ENCODE assay signal across 15 mouse cellular contexts in the genomic region with DNA sequence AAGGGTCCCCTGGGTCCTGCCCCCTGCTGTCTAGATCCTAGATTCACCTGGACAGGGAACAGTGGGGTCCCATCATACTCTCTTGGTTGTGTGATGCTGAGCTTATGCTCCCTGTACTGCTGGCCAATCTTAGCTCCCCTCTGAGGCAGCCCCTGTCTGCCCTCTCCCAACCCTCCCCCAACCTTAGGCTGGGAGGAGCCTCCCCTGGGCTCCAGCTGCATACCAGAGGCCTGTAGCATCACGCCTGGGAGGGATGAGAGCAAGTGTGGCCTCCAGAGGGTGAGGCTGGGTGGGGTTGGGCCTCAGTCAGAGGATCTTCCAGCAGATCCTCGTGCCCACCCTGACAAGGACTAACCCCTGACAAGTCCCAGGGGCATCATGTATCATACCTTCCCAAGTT. TPM values are rescaled to one million over a fixed set of nuclear protein-coding genes. Genes with fewer than 3 reads are reported as not detected.
DNase-seq lines count a peak whose midpoint lies in the region; ATAC-seq lines count a peak whose summit lies in the region.
"Had no signal": no experiment of that assay in that cellular context is flagged by ENCODE, and none has a peak within 500 bp of the region (broad histone marks: within the 10 kb centered on the region; RNA-seq: fewer than 3 reads in every experiment).

No protein-coding gene starts in this region.

- 47% methylated on average over 2 of the region's 2 CpGs for WGBS in intestine, embryonic 16.5 days
- 31% methylated on average over 2 of the region's 2 CpGs for WGBS in intestine, embryonic 15.5 days
- WGBS in embryonic facial prominence, embryonic 13.5 days = 33% methylated on average over 2 of the region's 2 CpGs
- 30% methylated on average over 2 of the region's 2 CpGs for WGBS in liver, embryonic 16.5 days (ENCODE audit: insufficient replicate concordance)

- no peak for ATAC-seq in intestine, embryonic 16.5 days
- ATAC-seq in intestine, embryonic 15.5 days = no peak
- no peak for ATAC-seq in embryonic facial prominence, embryonic 13.5 days (ENCODE audit: insufficient number of reproducible peaks, insufficient read depth, low FRiP score, low TSS enrichment, low read depth)
- ATAC-seq in liver, embryonic 16.5 days (ENCODE audit: low read depth) = no peak
- ATAC-seq: CD4-positive, CD25-positive, alpha-beta regulatory T cell, adult 4 months; hindbrain, embryonic 16.5 days had no signal

- 0 out of 2 replicates have a peak overlapping the region, but pooled peaks have one; percentile 14 for H3K9ac ChIP-seq in intestine, embryonic 16.5 days (ENCODE audit: low read depth, low read length)
- no peak overlapping the region for H3K9ac ChIP-seq in intestine, embryonic 15.5 days
- no peak overlapping the region for H3K9ac ChIP-seq in embryonic facial prominence, embryonic 13.5 days
- H3K9ac ChIP-seq in liver, embryonic 16.5 days (ENCODE audit: low read depth, low read length) = peak overlapping the region; percentile 33; the same call in 1 of the 2 replicates
- H3K9ac ChIP-seq: lung, embryonic 15.5 days had no signal

- H3K36me3 ChIP-seq in intestine, embryonic 16.5 days (ENCODE audit: control insufficient read depth, insufficient read depth, low read length) = no peaks in the 10 kb centered on the region
- H3K36me3 ChIP-seq in intestine, embryonic 15.5 days = no peaks in the 10 kb centered on the region
- H3K36me3 ChIP-seq in embryonic facial prominence, embryonic 13.5 days = no peaks in the 10 kb centered on the region
- H3K36me3 ChIP-seq in liver, embryonic 16.5 days (ENCODE audit: control insufficient read depth, insufficient read depth) = no peaks in the 10 kb centered on the region; the same call in 1 of the 2 replicates
- H3K36me3 ChIP-seq: lung, embryonic 15.5 days; midbrain, embryonic 10.5 days had no signal

- H3K9me3 ChIP-seq in intestine, embryonic 16.5 days (ENCODE audit: control insufficient read depth, low read length) = no peaks in the 10 kb centered on the region
- H3K9me3 ChIP-seq in intestine, embryonic 15.5 days = no peaks in the 10 kb centered on the region
- H3K9me3 ChIP-seq in embryonic facial prominence, embryonic 13.5 days = no peaks in the 10 kb centered on the region
- no peaks in the 10 kb centered on the region for H3K9me3 ChIP-seq in liver, embryonic 16.5 days (replicated peaks; ENCODE audit: control insufficient read depth, low read length)
- H3K9me3 ChIP-seq: lung, embryonic 15.5 days; midbrain, embryonic 10.5 days had no signal

- peaks cover 20% of the 10 kb centered on the region for H3K4me1 ChIP-seq in intestine, embryonic 16.5 days (ENCODE audit: control insufficient read depth, insufficient read depth, low read length)
- H3K4me1 ChIP-seq in intestine, embryonic 15.5 days (replicated peaks) = peaks cover 27% of the 10 kb centered on the region
- H3K4me1 ChIP-seq in embryonic facial prominence, embryonic 13.5 days = peaks cover 28% of the 10 kb centered on the region
- H3K4me1 ChIP-seq in liver, embryonic 16.5 days (ENCODE audit: control insufficient read depth, low read depth, low read length) = peaks cover 47% of the 10 kb centered on the region

- no peak overlapping the region for H3K4me3 ChIP-seq in intestine, embryonic 16.5 days (ENCODE audit: low read length)
- H3K4me3 ChIP-seq in intestine, embryonic 15.5 days (replicated peaks) = no peak overlapping the region
- no peak overlapping the region for H3K4me3 ChIP-seq in embryonic facial prominence, embryonic 13.5 days
- H3K4me3 ChIP-seq in liver, embryonic 16.5 days (ENCODE audit: low read depth, low read length) = peak overlapping the region; percentile 77
- H3K4me3 ChIP-seq: left cerebral cortex, adult 2 months; lung, embryonic 15.5 days; midbrain, embryonic 10.5 days had no signal

- H3K27ac ChIP-seq in intestine, embryonic 16.5 days (ENCODE audit: low read length) = no peak overlapping the region
- no peak overlapping the region for H3K27ac ChIP-seq in intestine, embryonic 15.5 days
- peak overlapping the region; percentile 24; the same call in 1 of the 2 replicates for H3K27ac ChIP-seq in embryonic facial prominence, embryonic 13.5 days
- H3K27ac ChIP-seq in liver, embryonic 16.5 days (ENCODE audit: low read length) = no peak overlapping the region; the same call in 1 of the 2 replicates
- H3K27ac ChIP-seq: left cerebral cortex, adult 2 months; lung, embryonic 15.5 days; midbrain, embryonic 10.5 days had no signal

- peak; percentile 24 for DNase-seq in ES-CJ7 (ENCODE audit: low read depth, low spot score)
- no peak for DNase-seq in layer of hippocampus, postnatal 25 days (ENCODE audit: extremely low spot score in 1 of 2, low spot score in 1 of 2)
- no peak for DNase-seq in layer of hippocampus, postnatal 36 days
- no peak for DNase-seq in Muller cell, postnatal 12 days (ENCODE audit: inconsistent ontology term)
- DNase-seq: adrenal gland, postnatal 14 days; thymus, postnatal 14 days had no signal

- no peak overlapping the region for H3K4me2 ChIP-seq in intestine, embryonic 16.5 days (ENCODE audit: low read depth, low read length)
- no peak overlapping the region for H3K4me2 ChIP-seq in intestine, embryonic 15.5 days (replicated peaks)
- H3K4me2 ChIP-seq in embryonic facial prominence, embryonic 13.5 days = no peak overlapping the region
- H3K4me2 ChIP-seq in liver, embryonic 16.5 days (ENCODE audit: low read depth, low read length) = peak overlapping the region; percentile 98
- H3K4me2 ChIP-seq: lung, embryonic 15.5 days had no signal

- H3K27me3 ChIP-seq in intestine, embryonic 16.5 days (replicated peaks; ENCODE audit: control insufficient read depth, insufficient read depth, low read length) = peaks cover 7% of the 10 kb centered on the region; the same call in 1 of the 2 replicates
- peaks cover 19% of the 10 kb centered on the region for H3K27me3 ChIP-seq in intestine, embryonic 15.5 days (replicated peaks)
- peaks cover 36% of the 10 kb centered on the region for H3K27me3 ChIP-seq in embryonic facial prominence, embryonic 13.5 days
- peaks cover 6% of the 10 kb centered on the region for H3K27me3 ChIP-seq in liver, embryonic 16.5 days (ENCODE audit: control insufficient read depth, insufficient read depth, low read depth, low read length)

RNA-seq across cellular contexts. Expression of a gene that starts 3.7 kb away (rescaled TPM):
- 9.6 and 12.9 TPM in 2 replicates for polyA plus RNA-seq in intestine, embryonic 16.5 days (2015; fragmentation: Nextera tagmentation; extraction: Ambion mirVana)
- polyA plus RNA-seq in intestine, embryonic 15.5 days (2015; fragmentation: Nextera tagmentation; extraction: Ambion mirVana) = 7.4 and 7.9 TPM in 2 replicates
- 2.8 and 3.9 TPM in 2 replicates for polyA plus RNA-seq in embryonic facial prominence, embryonic 13.5 days (2015; fragmentation: Nextera tagmentation; extraction: Ambion mirVana)
- polyA plus RNA-seq in liver, embryonic 16.5 days (2015; fragmentation: Nextera tagmentation; extraction: Ambion mirVana) = 6.2 and 6.5 TPM in 2 replicates
- total RNA-seq in layer of hippocampus, postnatal 25 days (2021) = not detected
- total RNA-seq in layer of hippocampus, postnatal 36 days (2021) = not detected

RNA-seq across cellular contexts. Expression of a gene that starts 33.0 kb away (rescaled TPM):
- 0.07 and 0.11 TPM in 2 replicates for polyA plus RNA-seq in intestine, embryonic 16.5 days (2015; fragmentation: Nextera tagmentation; extraction: Ambion mirVana)
- 0.13 TPM in 1 of 2 replicates, not detected in the other for polyA plus RNA-seq in intestine, embryonic 15.5 days (2015; fragmentation: Nextera tagmentation; extraction: Ambion mirVana)
- not detected in 2 replicates for polyA plus RNA-seq in embryonic facial prominence, embryonic 13.5 days (2015; fragmentation: Nextera tagmentation; extraction: Ambion mirVana)
- not detected in 2 replicates for polyA plus RNA-seq in liver, embryonic 16.5 days (2015; fragmentation: Nextera tagmentation; extraction: Ambion mirVana)
- total RNA-seq in layer of hippocampus, postnatal 25 days (2021) = under 1 TPM; 0.38 to 0.62 TPM
- total RNA-seq in layer of hippocampus, postnatal 36 days (2021) = under 1 TPM; 0.38 to 0.47 TPM
- total RNA-seq: adrenal gland, postnatal 14 days; left cerebral cortex, adult 2 months had no signal
- polyA plus RNA-seq: CD4-positive, CD25-positive, alpha-beta regulatory T cell, adult 4 months; hindbrain, embryonic 16.5 days; lung, embryonic 15.5 days; midbrain, embryonic 10.5 days had no signal

RNA-seq across cellular contexts. Expression of a gene that starts 34.5 kb away (rescaled TPM):
- polyA plus RNA-seq in intestine, embryonic 16.5 days (2015; fragmentation: Nextera tagmentation; extraction: Ambion mirVana) = 7.2 and 8.6 TPM in 2 replicates
- polyA plus RNA-seq in intestine, embryonic 15.5 days (2015; fragmentation: Nextera tagmentation; extraction: Ambion mirVana) = 7.1 and 7.6 TPM in 2 replicates
- polyA plus RNA-seq in embryonic facial prominence, embryonic 13.5 days (2015; fragmentation: Nextera tagmentation; extraction: Ambion mirVana) = 8.3 and 10.1 TPM in 2 replicates
- polyA plus RNA-seq in liver, embryonic 16.5 days (2015; fragmentation: Nextera tagmentation; extraction: Ambion mirVana) = 4.8 TPM in 2 replicates
- 1 to 10 TPM; 4.8 to 6.1 TPM for total RNA-seq in layer of hippocampus, postnatal 25 days (2021)
- total RNA-seq in layer of hippocampus, postnatal 36 days (2021) = 1 to 10 TPM; 4.5 to 6.9 TPM

Comparison
In these comparisons a context has a peak if more than half of its experiments do, and no peak if none do; other contexts are left out.
1. H3K9ac ChIP-seq: peak in intestine, embryonic 16.5 days (single experiment) and liver, embryonic 16.5 days (single experiment); none in intestine, embryonic 15.5 days (single experiment) and embryonic facial prominence, embryonic 13.5 days (single experiment).